Mouse (Mus musculus): ENCODE measurements at regions not wholly inside any gene's neighbourhood (a gene's known extent, or its start where the extent isn't known, plus 50 kb on each side); places are given as distances from the start of the nearest gene placed in this dataset.

DNA sequence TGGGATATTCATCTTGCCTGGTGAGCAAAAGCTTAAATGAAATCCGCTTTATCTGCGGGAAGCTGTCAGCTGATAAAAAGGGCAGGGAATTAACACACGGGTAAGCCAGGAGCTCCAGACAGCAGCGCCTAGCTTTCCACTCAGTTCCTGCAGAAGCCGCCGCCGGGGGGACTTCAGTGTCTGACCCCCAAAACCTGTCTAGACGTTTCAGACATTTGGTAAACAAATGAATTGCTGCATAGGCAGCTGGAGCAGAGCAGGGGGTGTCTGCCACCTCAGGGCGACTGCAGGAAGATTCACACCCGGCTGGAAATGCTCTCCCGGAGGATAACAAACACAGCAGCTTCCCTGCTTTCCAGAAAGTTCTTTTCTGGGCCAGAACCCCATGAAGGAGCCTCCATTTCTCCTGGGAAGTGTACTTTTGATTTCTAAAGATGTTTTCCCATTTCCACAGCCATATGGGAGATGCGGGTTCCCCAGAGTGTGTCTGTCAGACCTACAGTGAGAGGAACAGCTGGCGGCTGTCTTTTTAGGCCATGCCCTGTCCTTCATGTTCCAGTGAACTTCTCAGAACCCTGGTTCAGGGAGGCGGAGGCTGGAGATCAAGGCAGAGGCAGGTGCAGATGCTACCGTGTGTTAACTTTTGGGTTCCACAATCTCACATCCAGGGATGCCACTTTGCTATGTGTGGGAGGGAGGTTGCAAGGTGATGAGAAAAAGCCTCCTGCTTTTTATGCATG, 58.7 kb upstream of the Pmepa1 start:
- in situ Hi-C loops (cut with MboI, MseI), result no loop called here

DNA sequence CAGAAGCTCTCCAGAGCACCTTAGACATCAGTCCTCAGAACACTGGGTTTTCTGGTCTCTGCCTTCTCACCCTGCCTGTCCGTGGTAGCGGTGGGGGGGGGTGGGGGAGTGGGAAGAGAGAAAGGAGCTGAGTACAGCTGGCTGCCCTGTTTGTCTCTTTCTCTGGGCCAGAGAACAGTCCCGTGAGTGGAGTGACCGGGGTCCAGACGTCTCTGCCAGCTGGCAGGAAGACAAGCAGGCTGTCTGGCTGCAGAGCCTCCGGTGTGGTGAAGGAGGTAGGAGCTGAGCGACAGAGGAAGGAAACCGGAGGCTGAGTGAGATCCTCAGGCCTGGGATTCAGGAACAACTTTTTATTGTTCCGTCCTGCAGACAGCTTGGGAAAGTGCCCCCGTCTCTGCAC, 59.5 kb upstream of the Pmepa1 start:
- in situ Hi-C loops (cut with MboI, MseI), result no loop called here

DNA sequence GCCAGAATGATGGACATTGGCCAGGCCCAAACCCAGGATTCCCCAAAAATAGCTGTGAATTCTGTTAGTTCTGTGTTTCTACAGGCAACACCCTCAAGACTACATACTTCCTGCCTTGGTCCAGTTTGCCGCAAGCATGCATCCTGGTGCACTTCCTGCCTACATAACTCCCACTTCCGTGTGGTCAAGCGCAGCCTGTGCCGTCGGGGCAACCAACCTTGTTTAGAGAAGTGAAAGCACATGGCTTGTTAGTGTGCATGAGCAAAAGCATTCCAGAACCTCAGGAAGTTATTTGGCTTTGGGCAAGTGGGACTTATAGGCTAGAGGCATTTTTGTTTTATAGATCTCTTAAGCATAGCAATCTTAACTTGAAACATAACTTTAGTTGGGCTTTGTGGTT, 61.3 kb upstream of the Pmepa1 start:
- in situ Hi-C loops (cut with MboI, MseI), result no loop called here

DNA sequence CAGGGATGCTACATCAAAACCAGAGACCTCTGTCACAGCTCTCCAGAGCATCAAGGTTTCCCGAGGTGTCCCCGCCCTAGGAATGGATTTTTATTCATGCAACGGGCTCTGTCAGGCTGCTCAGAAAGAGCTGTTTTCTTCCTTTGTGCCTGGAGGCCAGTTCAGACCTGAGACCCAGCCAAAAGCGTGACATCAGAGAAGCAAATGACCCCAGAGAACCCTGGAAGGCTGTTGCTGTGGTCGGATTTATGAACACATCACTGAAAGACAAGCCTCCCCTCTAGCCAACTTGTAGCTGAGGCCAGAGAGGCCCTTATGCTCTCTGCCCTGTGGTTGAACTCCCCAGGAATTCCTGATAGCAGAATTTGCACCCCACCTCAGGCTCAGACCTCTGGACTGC, 62.3 kb upstream of the Pmepa1 start:
- in situ Hi-C loops (cut with MboI, MseI), result no loop called here

DNA sequence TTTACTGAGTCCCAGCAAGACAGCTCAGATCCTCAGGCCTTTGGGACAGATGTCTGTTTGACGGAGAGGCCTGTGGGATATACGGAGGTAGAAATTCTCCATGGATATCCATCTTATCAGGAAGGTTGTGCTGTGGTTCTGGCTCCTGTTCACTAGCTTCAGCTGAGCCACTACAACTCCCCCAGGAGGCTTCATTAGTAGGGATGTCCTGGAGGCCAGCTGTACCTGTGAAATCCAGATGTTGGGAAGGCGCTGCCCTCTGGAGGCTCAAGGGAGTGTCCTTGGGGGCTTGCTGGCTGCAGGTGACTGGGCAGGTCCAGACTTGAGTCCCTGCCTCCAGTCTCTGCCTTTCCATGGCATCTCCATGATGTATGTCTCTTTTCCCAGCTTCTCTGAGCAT, 62.9 kb upstream of the Pmepa1 start:
- in situ Hi-C loops (cut with MboI, MseI), result no loop called here

DNA sequence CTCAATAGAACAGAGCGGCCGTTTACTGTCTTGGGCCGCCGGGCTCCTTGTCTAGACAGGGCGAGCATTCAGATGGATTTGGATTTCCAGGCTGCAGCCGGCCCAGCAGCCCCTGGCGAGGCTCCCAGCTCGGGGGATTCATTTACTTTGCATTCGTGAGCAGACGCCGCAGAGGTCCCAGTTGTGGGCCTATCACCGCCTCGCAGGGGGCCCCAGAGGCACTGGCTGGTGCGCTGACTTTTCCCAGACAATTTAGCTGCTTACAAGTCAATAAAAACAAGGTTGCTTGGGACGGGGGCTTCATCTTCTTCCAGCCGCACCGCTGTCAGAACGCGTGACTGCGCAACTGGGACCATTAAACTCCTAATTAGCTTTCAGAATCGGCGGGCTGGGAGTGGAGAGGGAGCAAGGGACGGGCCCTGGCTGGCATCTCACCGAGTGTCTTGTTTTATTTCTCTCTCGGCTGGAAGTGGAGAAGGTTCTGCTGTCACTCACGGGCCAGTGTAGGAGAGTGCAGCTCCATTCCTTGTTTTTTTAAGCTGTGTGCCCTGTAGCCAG, 63.8 kb upstream of the Pmepa1 start:
- in situ Hi-C loops (cut with MboI, MseI), result no loop called here

DNA sequence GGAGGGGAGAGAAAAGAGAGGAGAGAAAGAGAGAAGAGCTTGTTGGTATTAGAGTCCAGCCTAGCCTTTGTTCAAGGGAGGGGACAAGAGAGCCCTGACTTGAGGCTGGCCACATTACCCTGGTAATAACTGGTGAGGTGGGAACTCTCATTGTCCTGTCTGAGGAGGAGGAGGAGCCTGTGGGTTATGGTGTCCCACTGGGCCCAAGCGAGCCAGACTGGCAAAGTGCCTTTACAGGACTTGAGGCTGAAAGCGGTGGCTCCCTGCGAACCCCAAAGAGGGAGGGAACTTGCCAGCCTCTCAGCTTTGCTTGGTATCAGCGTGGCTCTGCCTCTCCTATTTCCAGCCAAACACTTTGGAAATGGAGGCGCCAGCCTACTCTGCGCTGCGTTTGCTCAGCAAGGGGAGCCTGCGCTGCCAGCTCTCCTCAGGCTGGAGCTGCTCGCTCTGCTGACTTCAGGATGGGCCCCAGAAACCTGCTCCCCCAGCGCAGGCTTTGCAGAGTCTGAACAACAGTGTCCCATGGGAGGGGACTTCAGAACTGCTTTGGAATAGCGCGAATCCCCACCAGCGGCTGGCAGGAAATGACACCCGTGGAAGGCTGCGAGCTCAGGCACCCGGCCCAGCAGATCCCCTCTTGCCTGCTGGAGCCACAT, 66.4 kb upstream of the Pmepa1 start:
- in situ Hi-C loops (cut with MboI, MseI), result no loop called here

DNA sequence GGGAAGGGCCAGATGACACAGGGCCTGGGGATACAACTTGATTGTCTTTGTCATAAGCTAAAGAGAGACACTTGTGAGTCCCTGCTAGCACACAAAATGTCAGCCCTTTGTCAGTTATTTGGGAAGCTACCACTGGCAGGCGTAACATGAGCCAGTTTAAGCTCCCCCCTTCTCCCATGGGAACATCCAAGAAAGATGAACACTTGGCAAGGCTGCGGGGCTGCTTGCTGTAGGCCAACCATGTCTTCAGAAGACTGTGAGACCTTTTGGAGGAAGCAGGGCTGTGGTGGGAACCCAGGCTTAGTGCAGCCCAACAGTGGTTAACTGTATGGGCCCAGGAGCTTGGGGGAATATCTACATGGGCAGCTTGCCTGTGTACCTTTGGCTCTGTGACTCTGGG, 67.3 kb upstream of the Pmepa1 start:
- in situ Hi-C loops (cut with MboI, MseI), result no loop called here

DNA sequence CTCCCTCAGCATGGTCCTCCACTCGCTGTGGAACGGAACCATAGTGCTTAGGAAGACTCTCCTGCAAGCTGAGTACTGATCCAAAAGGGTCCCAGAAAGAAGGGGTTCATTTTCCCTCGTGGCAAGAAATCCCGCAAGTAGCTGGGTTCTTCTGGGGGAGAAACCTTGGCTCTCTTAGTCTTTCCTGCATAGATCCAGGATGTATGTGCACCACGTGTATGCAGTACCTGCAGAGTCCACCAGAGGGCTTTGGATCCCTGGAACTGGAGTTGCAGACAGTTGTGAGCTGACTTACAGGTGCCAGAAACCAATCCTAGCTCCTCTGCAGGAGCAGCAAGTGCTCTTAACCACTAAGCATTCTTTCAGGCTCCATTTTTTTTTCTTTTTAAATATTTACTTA, 67.9 kb upstream of the Pmepa1 start:
- in situ Hi-C loops (cut with MboI, MseI), result no loop called here

DNA sequence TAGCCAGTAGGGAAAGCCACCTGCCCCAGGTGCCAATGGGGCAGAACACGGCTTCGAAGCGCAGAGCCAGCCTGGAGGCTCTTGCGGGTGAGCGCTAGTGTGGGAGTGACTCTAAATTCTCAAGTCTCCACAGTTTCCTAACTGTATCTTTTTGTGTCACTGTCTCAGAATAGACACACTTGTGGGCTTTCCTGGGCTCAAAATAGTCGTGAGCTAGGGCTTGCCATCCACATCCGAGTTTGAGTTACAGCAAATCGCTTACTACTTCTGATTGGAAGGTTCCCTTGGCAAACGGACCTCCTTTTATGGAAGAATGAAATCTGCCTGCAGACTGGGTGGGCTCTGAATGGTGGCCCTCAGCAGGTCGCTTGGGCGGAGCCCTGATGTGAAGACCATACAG, 71.0 kb upstream of the Pmepa1 start:
- in situ Hi-C loops (cut with MboI, MseI), result no loop called here

DNA sequence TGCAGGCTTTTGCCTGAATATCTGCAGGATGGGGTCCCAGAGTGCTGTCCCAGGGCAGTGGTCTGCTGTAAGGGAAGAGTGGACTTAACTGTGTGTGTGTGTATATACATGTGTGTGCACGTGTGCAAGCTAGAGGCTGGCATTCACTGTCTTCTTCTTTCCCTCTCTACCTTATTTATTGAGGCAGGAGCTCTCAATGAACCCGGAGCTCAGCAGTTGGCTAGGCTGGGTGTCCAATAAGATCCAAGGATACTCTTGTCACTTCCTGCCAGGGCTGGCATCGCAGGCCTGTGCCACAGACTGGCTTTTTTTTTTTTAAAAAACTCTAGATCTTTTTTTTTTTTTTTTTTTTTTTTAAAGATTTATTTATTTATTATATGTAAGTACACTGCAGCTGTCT, 72.4 kb upstream of the Pmepa1 start:
- in situ Hi-C loops (cut with MboI, MseI), result no loop called here

DNA sequence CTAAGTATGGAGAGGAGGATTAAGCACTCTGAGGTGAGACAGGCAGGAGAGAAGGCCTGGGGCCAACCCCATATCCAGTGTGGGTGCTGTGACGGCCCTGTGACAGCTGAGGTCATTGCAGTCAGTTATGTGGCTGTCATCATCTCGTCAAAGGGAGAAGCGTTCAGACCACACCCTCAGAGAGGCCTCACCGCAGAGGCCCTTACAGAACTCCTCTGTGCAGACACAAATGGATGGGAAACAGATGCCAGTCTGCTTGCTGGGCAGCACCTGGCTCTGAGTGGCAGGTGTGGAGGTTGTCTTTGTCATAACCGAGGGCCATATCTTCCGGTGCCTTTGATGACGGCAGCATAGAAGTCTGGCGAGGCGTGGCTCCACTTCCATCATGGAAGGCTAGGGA, 73.2 kb upstream of the Pmepa1 start:
- in situ Hi-C loops (cut with MboI, MseI), result no loop called here

DNA sequence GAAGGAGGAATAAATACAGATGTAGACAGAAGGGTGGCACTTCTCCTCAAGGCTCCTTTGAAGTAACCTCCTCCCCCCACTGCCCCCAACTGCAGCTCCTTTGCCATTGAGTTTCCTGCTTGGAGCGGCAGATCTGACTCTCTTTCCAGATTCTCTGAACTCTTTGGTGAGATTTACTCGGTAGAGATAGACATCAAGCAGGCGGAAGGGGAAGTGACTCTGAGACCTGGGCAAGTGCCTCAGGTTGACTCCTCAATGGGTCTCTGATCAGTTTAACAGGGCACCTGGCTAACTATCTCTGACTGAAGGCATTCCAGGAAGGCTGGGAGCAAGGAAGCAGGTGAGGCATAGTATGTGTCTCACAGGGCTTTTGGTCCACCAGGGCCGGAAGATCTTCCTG, 73.6 kb upstream of the Pmepa1 start:
- in situ Hi-C loops (cut with MboI, MseI), result no loop called here

DNA sequence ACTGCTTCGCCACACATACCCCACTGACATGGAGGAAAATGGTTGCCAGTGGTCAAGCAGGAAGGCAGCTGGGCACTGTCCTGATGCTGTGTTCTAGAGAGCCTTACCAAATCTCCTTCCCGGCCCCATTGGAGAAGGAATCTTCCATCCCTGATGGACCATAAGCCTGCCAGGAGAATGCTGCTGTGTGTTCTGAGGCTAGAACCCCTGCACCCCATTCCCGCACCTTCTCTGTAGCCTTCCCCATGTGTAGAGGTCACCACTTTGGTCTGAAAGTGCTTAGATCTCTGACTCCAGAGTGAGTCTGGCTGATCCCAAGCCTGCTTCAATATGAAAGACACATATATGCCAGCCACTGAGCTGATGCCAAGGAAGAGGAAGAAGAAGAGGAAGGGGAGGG, 74.1 kb upstream of the Pmepa1 start:
- in situ Hi-C loops (cut with MboI, MseI), result no loop called here

DNA sequence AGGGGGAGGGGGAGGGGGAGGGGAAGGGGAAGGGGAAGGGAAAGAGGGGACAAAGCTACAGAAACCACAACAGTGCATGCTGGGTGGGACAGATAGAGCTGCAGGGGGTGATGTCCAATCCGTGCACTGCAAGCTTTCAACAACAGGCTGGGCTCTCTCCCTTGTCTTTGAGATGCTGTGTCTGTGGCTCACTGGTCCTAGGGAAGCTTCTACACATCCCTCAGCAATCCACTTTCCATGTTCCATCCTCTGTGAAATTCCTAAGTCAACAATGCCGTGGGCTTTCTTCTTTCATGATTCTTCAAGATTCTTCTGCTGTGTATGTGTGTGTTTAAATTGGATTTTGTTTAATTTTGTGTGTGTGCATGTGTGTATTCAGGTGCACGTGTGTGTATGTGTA, 74.5 kb upstream of the Pmepa1 start:
- in situ Hi-C loops (cut with MboI, MseI), result no loop called here

DNA sequence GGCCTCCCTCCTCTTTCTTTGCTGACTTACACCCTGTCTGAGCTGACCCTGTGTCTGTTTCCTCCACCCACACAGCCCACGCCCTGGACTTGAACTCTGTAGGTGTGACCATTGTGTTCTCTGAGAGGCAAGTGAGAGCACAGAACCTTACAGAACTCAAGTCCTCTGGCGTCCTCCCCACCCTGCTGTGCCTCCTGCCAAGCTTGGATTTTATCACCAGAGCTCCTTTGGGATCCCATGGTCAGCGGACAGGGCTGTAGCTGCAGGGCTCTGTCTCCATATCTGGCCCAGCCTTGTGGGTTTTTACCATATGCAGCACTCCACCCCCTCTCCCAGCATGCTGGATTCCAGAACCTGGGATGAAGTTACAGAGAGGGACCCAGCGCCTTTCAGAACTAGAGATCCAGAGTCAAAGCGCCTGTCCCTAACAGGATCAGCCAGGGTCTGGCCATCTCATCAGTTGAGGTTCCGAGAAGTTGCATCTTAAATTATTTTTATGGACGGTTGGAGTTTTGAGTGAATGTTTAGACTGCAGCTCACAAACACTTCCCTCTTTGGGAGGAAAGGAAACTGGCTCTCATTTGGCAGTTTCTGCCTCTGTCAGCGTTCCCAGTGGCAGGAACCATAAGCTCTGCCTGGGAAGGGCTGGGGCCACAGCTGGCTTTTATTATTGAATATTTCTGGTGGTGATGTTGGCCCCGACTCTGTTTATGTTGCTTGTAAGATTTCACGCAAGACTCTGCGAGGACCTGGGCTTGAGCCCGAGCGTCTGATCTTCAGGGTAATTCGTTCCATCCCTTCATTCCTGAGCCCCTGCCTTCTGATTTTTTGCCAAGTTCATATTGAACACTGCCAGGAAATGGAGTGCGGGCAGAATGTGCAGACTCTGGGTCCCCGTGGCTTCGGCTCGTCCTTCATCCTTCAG, 75.8 kb upstream of the Pmepa1 start:
- in situ Hi-C loops (cut with MboI, MseI), result no loop called here

DNA sequence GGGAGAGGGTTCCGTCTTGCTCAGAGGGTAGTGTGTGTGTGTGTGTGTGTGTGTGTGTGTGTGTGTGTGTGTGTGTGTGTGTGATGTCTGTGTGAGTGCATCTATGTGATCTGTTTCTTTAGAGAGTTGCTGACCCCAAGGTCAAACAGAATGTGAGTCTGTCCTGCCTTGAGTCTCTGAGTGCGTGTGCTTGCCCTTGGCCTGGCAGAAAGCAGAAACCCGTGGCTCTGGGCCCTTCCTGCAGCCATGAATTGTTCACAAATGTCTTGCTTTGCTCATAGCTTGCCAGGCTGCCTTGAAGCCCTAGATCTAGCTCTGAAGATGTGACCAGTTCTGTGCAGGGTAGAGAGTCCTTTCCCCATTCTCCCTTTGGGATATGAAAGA, 76.4 kb upstream of the Pmepa1 start:
- in situ Hi-C loops (cut with MboI, MseI), result no loop called here

DNA sequence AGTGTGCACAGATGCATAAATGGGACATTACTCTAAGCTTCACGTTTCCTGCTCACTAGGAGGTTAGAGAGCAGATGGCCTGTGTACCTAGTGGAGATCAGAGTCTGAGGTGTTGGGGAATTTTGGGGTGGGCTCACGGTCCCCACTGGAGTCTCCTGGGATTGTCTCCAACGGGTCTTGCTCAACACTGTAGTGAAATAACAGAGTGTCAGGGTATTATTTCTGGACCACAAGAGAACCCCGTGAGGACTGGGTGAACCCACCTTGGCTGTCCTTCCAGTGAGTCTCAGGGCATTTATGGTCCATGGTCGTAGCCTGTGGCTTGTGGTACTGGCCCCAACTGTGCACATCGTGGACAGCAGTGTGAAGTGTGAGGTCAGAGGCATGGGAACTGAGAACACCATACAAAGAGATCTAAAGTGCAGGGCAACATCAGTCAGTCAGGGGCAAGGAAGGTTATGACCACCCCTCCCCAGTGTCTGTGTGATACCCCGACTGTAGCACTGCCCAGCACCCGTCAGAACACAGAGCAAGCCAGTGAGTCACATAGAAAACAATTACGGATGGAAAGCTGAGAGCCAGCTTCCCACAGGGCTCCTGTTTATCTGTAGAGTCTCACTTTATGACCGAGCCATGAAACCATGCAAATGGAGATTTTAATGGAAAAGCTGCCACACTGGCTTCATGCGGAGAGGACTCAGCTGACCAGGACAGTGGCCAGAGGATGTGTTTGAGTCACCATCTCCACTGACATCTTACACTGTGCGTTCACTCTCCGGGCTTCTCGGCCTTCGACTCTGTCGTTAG, 77.3 kb upstream of the Pmepa1 start:
- in situ Hi-C loops (cut with MboI, MseI), result no loop called here

DNA sequence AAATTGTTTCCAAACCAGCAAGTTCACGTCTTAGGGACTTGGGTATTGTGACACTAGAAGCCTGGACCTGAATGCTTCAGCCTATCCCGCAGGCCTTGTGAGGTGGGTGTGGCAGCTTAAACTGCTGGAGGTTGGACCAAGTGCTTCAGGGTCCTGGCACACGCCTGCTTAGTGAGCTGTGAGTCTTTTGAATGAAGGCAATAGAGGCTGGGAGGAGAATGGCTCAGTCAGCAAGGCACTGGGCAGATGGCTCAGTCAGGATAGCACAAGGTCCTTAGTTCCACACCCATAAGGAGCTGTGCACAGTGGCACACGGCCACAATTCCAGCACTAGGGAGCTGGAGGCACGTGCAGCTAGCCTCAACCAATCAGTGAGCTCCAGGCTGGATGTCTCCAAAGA, 80.5 kb upstream of the Pmepa1 start:
- in situ Hi-C loops (cut with MboI, MseI), result no loop called here

DNA sequence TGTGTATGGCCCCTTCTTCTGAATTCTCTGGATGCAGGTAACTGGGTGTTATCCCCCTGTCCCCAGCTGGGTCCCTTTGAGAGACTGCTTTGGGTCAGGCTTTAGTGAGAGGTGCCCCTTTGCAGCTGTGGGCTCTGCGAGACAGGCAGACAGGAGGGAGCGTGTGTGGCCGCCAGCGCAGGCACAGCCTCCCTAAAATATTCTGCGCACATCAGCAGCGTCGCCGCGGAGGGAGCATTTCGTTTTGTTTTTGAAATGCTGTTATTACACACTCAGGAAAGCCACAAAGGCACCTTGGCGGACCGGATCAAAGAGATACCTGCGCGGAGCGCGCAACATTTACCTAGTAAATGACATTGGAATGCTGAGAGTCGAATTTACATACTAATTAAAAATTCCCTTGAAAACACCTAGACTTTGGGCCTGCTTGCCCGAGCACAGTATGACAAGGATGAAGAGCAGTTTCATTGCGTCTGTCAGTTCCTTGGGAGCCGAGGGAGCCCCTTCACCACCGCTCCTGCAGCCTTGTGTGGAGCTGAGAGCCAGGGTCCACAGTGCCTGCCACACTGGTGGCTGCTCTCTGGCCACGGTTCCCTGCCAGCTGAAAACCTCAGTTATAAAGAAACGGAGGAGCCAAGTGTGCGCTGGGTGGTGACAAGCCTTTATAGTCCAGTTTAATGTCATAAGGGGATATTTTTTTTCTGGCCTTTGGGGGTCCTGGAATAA, 89.3 kb upstream of the Pmepa1 start:
- in situ Hi-C loops (cut with MboI, MseI), result loop anchor here (5.0 kb wide), 1 partner anchor 67 kb away; no protein-coding TSS in a partner anchor

DNA sequence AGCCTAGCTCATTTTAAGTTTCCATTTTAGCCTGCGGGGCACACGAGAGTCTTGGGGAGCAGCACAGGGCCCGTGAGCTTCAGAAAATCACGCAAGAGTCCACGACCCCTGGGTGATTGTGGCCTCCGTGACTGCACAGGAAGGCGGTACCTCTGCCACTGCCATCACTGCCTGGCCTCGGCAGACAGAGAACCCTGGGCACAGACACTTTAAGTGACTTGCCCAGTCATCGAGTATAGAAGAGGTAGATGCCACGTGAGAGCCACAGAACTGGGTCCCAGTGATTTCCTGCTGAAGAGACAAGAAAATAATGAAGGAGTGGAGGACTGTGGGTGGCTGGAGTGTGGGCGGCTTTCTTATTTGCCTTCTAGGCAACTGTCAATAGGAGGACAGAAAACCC, 90.4 kb upstream of the Pmepa1 start:
- in situ Hi-C loops (cut with MboI, MseI), result loop anchor here (5.0 kb wide), 1 partner anchor 66 kb away; no protein-coding TSS in a partner anchor

All from regulatory T cell (primary cell).